Mouse (Mus musculus) thymus, postnatal 25 days (tissue): Measurements from ENCODE around the gene Rapgef6.
"Not testable (repeated sequence)": the region's sequence is repeated elsewhere in the genome, so short reads cannot be mapped to it uniquely, and the experiment has no call there.

Experiments
- DNase-seq: peaks from one replicate; pipeline ENCODE4 v3.0.0; 2022

The Rapgef6 gene

DNA sequence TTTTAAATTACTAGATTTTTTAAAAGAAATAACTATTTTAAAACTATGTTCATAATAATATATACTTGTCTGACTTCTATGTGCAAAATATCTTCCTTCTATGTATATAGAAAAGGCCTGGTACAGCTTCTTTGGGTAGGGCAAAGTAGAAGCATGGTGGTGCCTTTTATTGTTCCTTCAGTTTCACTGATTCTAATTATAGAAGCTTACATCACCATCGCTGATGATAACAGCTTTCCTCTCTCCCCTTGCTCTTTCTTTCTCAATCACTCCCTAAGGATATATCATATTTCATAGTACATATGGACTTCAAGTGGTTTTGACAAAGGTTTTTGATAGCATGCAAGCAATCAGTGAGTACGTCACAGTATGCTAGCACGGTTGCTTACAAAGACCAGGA, 69.9 kb downstream of the Rapgef6 start:
- no peak for DNase-seq

DNA sequence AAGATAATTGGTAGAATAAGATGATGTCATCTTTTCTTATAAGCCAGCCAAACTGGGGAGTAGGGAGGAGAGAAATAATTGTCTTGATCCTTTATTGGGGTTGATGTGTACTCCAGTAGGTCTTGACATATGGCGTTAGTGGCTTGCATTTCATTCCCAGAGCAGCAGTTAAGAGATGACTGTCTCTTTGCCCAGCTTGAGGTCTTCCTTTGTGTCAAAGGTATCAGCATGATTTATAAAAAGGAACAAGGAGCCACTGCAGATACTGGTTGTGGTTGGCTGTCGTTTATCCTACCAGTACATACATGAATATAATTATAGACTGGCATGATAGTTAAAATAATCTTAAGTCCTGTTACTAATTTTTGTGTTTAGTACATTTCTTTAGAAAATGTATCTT, 71.4 kb downstream of the Rapgef6 start:
- DNase-seq, result no peak

DNA sequence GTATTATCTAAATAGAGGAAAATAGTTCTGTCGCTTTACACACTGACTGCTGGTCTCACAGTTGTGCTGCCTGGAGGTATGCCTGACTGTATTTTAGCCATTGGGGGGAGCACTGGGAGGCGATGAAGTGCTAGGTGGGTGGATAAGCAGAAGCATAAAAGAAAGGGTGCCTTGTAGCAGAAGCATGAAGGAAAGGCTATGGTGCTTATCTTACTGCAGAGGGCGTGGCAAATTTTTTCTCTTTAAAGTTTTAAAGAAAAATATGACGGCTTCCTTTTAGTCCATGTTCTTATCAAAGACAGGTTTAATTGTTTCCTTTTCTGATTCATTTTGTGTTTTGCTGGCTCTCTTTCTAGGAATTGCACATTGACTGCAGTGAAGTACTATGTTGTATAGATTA, 72.4 kb downstream of the Rapgef6 start:
- no peak for DNase-seq

DNA sequence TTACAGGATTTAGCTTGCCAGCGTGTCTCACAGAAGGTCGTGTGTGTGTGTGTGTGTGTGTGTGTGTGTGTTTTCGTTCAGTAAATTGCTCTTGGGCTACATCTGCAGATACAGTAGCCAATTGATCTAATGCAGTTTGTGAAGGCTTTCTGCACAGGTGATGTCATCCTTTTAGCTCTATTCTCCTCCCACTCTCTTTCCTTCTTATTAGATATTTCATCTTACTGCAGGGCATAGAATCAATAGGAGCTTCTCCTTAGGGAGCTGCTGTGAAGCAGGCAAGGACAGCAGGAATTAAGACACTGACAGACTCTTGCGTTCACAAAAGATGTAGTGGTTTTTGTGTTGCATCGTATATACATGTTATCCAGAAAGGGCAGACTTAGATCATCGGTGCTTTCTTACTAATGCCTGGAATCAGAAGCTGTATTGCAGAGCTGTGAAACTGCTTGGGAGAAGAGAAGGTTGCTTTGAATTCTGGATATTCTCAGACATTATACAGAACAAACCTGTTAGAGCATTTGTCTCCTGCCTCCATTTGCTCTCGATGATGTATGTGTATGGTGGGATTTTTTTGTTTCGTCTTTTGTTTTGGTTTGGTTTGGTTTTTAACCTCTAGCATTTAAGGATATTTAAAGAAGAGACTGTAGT, 73.4 kb downstream of the Rapgef6 start:
- no peak for DNase-seq

DNA sequence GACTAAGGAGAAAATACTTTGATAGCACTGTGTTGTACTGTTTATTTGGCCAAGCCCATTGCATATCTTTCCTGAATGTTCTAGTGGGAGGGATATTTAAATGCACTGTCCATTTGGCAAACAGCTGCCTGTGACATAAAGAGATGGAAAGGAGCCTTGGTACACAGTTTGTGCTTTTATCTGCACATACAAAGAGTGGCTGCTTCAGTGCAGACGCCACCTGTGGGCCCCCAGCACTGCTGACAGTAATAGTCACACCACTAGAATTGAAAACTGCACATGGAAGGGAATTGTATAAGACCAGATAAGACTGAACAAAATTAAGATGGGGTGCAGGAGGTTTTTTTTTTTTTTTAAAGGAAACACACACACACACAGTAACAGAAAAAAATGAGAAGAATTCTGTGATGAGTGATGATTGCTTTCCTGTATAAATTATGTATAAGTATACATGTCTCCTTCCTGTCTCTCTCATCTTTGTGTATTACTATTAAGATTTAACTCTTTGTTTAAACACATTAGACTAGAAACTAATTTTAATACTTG, 75.3 kb downstream of the Rapgef6 start:
- peak; percentile 6 for DNase-seq

DNA sequence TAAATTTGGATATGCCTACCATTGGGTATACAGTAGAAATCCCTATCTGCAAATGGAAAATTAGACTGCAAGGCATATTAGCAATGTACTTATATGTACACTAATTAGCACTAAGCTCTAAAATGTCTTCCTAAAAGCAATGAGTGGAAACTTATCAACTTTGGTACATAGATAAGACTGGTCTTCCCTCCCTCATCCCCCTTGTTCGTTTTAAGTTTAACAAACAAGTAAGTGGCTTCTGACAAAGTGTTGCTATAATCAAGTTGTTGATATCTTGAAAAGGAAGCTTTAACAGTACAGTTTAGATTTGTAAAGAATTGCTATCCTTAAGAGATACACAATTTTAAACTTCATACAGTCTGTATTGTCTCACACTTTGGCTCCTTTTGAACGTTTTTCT, 78.5 kb downstream of the Rapgef6 start:
- DNase-seq, result no peak

DNA sequence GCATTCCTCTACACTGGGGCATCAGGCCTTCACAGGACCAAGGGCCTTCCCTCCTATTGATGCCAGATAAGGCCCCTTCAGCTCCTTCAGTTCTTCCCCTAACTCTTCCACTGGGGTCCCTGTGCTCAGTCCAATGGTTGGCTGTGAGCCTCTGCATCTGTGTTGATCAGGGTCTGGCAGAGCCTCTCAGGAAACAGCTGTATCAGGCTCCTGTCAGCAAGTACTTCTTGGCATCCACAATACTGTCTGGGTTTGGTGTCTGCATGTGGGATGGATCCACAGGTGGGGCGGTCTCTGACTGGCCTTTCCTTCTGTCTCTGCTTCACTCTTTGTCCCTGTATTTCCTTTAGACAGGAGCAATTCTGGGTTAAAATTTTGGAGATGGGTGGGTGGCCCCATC, 80.1 kb downstream of the Rapgef6 start:
- DNase-seq, result not testable (repeated sequence)

DNA sequence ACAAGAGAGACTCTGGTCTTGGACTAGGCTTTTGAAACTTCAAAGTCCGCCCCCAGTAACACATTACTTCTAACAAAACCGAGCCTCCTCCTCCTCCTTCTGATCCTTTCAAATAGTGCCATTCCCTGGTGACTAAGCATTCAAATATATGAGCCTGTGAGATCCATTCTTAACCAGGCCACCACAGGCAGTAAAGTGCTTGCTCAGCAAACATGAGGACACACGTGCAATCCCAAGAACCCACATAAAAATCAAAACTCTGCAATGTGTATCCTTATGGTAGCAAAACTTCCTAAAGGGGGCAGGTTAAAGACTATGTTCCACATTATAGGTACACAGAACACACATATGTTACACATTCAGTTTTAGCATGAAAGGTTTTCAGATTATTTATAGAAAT, 81.8 kb downstream of the Rapgef6 start:
- no peak for DNase-seq

DNA sequence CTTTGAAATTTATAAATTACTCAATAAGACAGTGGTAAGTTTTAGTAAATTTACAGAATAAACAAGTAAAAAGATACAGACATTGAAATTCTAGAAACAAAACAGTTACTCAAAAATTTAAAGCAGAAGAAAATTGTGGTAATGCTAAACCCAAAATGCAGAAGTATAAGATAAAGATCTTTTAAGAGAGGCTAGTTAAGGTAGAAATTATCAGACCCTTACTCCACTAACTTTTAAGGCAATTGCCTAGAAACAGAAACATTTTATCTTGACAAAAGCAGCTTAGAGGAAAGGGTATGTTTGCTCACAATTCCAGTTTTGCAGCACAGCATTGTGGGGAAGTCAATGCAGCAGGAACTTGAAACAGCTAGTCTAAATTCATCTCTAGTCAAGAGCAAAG, 91.0 kb downstream of the Rapgef6 start:
- DNase-seq, result no peak

DNA sequence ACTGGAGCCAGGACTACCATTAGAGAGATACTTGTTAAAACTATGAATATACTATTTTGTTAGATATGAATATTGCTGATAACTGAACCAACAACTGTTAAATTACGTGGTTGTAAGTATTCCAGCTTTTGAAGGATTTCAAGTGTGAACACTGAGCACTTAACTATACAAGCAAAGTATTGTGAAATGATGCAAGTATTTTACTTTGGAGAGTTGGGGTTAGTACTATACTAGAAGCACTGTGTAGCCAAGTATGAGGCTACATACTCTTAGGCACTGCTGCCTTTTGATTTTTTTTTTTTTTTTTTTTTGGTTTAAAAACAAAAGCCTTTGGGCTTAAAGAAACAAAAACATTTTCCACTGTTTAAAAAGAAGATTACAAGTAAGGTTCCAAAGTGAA, 91.9 kb downstream of the Rapgef6 start:
- no peak for DNase-seq

DNA sequence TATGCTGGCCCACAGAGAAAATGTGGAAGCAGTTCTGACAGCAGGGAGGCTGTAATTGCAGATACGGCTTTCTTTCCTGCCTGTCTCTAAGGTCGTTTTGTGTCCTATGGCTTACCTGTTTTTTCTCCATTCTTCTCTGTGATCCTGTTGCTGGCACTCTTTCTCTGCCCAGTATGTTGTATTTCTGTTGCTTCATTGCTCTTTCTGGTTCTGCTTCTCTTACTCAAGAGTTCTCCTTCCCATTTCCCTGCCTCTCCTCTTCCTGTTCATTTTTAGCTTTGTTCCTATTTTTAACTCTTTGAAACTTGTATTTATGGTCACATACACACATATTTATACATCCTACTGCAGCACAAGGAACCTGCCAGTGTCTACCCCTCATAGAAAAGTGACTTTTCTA, 96.2 kb downstream of the Rapgef6 start:
- DNase-seq, result no peak

DNA sequence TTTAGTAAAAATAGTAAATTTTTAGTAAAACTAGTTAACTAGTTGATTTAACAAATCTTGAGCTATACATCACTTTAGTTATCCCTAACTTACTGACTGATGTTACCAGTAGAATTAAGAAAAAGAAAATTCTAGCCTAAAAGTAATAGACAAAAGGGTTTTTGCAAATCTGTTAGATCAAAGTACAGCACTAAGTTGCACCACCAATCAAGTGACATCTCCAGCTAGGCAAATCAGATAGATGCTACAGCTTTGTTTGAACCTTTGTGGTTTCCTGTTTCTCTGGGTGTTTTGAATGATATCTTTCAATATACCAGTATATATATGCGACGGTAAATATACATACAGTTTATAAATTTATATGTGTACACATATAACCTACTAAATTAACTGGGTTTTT, 99.1 kb downstream of the Rapgef6 start:
- DNase-seq, result no peak

DNA sequence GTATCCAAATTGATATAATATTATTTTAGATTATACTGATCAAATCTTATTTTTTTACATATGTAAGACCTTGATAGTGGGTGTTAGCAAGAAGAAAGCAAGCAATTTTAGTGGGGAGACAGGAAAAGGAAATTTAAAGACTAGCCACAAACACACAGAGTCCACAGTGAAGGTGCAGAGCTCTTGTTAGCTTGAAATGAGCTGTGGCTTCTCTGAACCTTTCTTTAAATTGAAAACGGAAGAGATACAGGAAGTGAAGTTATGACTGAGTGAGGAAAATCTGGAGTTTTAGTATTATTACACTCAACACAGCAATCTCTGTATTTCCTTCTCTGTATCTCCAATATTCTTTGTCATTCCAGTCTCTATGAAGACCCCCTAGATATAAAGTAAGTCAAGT, 104.3 kb downstream of the Rapgef6 start:
- DNase-seq, result no peak

DNA sequence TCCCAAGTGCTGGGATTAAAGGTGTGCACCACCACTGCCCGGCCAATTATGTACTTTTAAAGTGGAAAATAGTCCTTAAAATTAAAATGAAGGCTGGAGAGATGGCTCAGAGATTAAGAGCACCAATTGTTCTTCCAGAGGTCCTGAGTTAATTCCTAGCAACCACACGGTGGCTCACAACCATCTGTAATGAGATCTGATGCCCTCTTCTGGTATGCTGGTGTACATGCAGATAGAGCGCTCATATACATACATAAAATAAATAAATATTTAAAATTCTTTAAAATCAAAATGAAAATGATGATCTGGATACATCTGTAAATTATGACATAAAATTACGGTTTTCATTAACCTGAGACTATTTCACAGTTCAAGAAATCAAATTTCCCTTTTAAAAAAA, 123.8 kb downstream of the Rapgef6 start:
- no peak for DNase-seq

DNA sequence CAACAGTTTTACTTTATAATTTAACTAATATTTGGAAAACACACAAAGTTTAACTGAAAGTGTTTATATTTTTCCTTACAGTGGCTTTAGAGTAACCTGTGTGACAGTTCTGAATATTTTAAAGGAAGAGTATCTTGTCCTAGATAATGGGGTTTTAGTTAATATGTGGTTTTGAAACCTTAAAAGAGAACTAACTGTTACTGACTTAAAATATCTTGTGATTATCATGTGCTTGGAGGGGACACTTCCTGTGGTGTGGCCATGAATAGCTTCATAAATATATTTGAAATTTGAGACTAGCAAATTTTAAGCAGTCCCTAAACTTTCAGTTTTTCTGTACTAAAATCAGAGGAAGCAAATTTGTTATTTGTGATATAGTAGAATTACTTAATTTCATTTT, 125.9 kb downstream of the Rapgef6 start:
- DNase-seq, result no peak

DNA sequence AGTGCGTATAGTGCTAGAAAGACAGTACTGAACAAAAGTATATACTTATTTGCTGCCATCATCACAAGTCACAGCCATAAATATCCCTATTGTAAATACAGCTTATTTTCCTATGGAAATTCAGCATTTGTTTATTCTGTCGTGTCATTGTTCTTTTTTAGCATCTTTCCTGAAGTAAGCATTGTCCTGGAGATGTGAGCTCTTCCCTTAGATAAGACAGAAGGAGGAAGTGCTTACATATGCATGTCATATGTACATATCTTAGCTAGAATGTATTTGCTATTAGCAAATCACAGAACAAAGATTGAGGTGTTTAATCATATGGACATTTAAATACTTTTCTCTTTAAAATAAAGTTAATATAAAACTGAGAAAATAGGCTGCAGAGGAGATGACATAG, 132.8 kb downstream of the Rapgef6 start:
- no peak for DNase-seq

DNA sequence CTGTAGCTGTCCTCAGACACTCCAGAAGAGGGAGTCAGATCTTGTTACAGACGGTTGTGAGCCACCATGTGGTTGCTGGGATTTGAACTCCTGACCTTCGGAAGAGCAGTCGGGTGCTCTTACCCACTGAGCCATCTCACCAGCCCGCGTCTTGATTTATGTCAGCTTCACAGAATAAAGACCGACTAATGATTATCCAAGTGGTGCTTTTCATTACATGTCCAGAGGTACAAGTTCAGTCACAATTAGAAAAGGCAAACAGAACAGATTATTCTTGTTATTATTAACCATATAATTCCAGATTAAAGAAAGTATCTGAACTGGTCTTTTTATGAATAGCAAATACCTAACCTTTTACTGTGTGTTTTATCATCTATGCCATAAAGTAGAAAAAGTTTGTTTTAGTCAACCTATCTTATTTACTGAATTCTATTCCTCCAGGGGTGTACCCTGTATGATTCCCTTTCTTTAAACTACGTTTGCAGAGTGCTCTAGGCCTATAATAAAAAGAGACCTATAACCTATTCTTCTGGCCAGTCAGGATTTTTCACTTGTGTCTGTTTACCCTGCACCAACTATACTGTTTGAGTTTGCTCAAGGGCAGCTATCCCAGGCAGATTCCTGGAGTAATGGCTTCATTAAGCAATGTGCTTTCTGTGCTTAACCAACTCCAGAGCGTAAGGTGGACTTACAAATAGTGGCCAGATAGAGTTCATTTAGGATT, 151.1 kb downstream of the Rapgef6 start:
- no peak for DNase-seq

DNA sequence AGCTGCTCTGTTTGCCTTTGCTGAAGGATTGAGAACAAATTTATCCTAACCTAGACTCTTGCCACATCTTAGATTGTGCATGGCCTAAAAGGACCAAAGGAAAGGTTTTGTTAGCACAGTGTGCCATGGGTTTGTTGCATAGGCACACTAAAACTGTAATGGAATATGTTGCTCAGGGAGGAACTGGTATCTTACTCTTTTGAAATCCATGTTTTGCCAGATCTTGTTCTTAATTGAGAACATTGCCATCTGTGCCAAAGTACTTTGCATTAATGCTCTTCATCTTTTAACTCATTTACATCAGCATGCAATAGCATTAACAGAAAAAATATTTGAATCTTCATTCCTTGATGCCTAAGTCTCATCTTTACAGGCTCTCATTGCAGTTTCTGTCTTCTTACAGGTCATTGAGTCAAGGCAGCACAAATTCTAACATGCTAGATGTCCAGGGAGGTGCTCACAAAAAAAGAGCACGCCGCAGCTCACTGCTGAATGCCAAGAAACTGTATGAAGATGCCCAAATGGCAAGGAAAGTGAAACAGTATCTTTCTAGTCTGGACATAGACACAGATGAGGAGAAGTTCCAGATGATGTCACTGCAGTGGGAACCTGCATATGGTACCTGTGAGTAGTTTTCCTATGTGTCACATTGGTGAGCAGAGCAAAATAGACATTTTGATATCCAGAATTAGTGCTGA, 153.3 kb downstream of the Rapgef6 start:
- DNase-seq, result no peak

DNA sequence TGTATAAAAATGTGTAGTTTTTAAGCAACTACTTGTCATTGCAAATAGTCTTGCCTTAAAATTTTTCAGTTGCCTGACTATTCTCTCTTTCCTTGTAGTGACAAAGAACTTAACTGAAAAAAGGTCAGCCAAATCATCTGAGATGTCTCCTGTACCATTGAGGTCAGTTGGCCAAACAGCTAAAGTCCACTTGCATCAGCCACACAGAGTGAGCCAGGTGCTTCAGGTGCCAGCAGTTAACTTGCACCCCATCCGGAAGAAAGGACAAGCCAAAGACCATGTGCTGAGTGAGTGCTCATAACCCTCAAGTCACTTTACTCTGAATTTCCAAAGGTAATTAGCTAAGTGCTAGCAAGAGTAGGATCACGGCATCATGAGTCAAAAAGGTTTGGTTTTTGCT, 156.5 kb downstream of the Rapgef6 start:
- DNase-seq, result no peak

DNA sequence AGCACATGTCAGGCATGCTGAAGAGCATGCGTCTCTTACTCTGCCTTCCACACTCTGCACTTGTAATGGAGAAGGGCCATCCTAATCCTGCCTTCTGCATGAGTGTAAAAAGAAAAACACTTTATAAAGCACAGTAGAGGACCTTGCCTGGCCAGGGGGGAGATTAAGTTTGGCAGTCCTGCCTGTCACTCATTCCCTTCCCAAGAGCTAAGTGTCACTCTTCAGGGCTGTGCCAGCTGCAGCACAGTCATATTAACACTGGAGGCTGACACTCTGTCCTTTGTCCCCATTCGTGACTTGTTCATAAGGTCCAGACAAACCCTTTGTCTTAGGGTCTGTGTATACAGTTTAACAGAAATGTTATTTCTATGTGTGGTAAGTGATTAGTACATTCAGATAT, 162.2 kb downstream of the Rapgef6 start:
- no peak for DNase-seq

DNA sequence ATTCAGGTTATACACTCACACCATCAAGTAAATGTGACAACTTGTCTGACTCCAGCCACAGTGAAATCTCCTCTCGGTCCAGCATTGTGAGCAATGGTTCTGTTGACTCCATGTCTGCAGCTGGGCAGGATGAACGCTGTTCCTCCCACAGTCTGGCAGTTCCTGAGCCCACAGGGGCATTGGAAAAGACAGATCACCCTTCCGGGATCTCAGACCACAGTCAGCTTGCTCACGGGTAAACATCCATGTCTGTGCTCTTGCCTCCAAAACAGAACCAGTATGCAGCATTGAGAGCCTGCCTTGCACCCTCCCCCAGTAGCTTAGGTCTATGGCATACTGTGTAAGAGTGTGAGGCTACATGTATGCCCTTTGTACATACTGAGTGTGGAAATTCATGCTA, 167.5 kb downstream of the Rapgef6 start:
- no peak for DNase-seq

DNA sequence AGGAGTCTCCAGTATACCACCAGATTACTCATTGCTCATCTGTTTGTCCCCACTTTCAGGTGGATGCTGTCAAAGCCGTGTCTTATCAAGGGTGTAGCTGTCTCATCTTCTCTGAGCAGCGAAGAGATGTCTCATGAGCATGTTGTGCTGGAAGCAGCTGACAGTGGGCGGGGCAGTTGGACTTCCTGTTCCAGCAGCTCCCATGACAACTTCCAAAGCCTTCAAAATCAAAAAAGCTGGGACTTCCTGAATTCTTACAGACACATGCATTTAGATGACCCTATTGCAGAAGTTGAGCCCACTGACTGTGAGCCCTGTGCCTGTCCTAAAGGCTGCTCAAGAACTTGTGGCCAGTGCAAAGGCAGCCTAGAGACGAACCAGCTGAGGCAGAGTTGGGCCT, 168.5 kb downstream of the Rapgef6 start:
- DNase-seq, result no peak

DNA sequence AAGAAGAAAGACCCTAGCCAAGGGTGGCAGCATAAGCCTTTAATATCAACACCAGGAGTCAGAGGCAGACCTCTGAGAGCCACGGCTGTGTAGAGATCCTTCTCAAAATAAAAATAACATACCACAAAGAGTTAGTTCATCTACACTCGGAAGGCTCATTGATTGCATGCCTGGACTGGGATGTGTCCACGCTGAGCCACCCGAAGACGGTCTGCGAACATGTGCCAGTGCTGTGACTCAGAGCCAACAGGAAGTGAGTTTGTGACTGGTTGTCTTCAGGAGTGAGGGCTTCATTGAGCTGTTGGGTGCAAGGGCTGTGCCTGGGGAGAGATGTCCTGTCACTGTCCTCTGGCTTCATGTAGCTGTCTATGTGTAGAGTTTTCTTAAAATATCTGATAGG, 171.0 kb downstream of the Rapgef6 start:
- DNase-seq, result no peak

DNA sequence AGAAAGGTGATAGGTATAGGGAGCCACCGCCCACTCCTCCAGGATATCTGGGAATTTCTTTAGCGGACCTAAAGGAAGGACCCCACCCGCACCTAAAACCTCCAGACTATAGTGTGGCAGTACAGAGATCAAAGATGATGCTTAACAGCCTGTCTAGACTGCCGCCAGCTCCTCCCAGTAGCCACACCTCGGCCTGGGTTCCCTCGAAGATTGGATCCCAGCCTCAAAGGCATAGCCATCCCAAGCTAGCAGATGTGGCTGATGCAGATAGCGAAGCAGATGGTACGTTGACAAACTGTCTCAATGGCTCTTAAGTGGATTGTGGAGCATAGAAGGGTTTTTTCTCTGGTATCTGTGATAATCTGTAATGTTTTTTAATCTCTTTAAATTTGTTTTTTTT, 171.6 kb downstream of the Rapgef6 start:
- no peak for DNase-seq
